Mouse (Mus musculus) heart, postnatal 0 days (tissue): ENCODE results near the gene Serpinf1. TPM values are rescaled to one million over a fixed set of nuclear protein-coding genes. Genes with fewer than 3 reads are reported as not detected.
A peak's percentile ranks its signal among the peaks of the same experiment; 100 is the strongest.

Experiments used
- ATAC-seq: fragments of 200-750 bp; cut with Nextera tagmentation; 2 replicates; pipeline ENCODE4 v1.8.0; 2017; ENCODE audit warnings: low read depth, moderate number of reproducible peaks, moderate library complexity; ENCODE audit not compliant: insufficient read depth
- DNase-seq: peaks from one replicate; pipeline ENCODE4 v3.0.0-alpha.2; 2016; ENCODE audit warnings: low spot score
- H3K27ac ChIP-seq: fragments of 300-500 bp; sonication (generic); 2 replicates; pipeline ENCODE4 v1.5.1; 2014; ENCODE audit warnings: low read depth, mild to moderate bottlenecking
- H3K27me3 ChIP-seq: fragments of 300-500 bp; sonication (generic); 2 replicates; pipeline ENCODE4 v1.6.1; 2014; ENCODE audit warnings: low read length, mixed read lengths; ENCODE audit not compliant: control insufficient read depth, insufficient read depth
- H3K36me3 ChIP-seq: fragments of 300-500 bp; sonication (generic); replicated peaks from 2 replicates; pipeline ENCODE4 v1.6.1; 2014; ENCODE audit warnings: low read length, mixed read lengths; ENCODE audit not compliant: control insufficient read depth, insufficient read depth
- H3K4me1 ChIP-seq: fragments of 300-500 bp; sonication (generic); 2 replicates; pipeline ENCODE4 v1.6.1; 2014; ENCODE audit warnings: antibody characterized with exemption; ENCODE audit not compliant: control insufficient read depth, insufficient read depth
- H3K4me2 ChIP-seq: fragments of 300-500 bp; sonication (generic); 2 replicates; pipeline ENCODE4 v1.6.1; 2014; ENCODE audit warnings: low read depth, mild to moderate bottlenecking, low read length, moderate library complexity
- H3K4me3 ChIP-seq: fragments of 300-500 bp; sonication (generic); 2 replicates; pipeline ENCODE4 v1.5.1; 2014; ENCODE audit warnings: low read depth, low read length
- H3K9ac ChIP-seq: fragments of 300-500 bp; sonication (generic); replicated peaks from 2 replicates; pipeline ENCODE4 v1.6.1; 2014; ENCODE audit warnings: low read depth, low read length, mixed read lengths
- H3K9me3 ChIP-seq: fragments of 300-500 bp; sonication (generic); replicated peaks from 2 replicates; pipeline ENCODE4 v1.6.1; 2016; ENCODE audit warnings: low read length; ENCODE audit not compliant: control insufficient read depth
- CTCF ChIP-seq: IDR thresholded peaks from 2 replicates; pipeline ENCODE4 v1.5.1; 2016; ENCODE audit warnings: antibody characterized with exemption, control low read depth, low read depth
- EP300 ChIP-seq: IDR thresholded peaks from 2 replicates; pipeline ENCODE4 v1.6.1; 2016; ENCODE audit warnings: antibody characterized with exemption, low read depth
- WGBS: fragments of 180-500 bp; shearing (Covaris S2); extraction: QIAGEN DNeasy Blood & Tissue Kit; methylation state at CpG from one replicate; pipeline ENCODE4 v1.1.7; 2014; 5-methylcytosine and 5-hydroxymethylcytosine counted together
- polyA plus RNA-seq: library from polyadenylated mRNA; unstranded; fragments of >200 nt; fragmentation: Nextera tagmentation; extraction: Ambion mirVana; gene quantifications from 2 replicates; pipeline ENCODE4 v1.2.1, GENCODE M21; 2015
- total RNA-seq: library from RNA; depleted of rRNA; stranded (reverse); fragments of >200 nt; gene quantifications from 2 replicates; pipeline ENCODE4 v1.2.3, GENCODE M21; 2014; ENCODE audit warnings: low replicate concordance

Gene Serpinf1
- total and polyA plus RNA-seq, 2 experiments from 2014 or later = 20.4 to 112 TPM

DNA sequence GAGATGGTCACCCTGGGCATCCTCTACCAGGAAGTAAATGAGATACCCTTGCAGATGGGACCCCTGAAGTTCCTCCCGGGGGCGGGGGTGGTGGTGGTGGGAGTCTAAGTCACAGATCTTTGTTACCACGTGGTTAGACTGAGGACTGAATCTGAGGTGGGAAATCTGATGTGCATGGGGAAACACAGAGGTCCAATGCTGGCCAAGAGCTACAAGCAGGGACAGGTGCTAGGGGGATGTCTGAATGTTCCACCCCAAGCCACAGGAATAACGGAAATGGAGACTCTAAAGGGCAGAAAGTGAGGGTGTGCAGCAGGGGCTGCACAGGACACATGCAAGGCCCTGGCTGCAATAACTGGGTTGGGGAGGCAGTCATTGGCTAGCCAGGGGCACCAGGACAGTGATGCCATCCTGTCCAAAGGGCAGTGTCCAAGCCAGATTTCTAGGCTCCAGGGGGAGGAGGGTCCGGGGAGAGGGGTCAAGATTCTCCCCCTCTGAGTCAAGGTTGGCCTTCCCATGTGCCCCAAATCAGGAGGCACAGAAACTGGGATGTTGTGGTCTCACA is 1.6 kb downstream of the Serpinf1 start:
- 58% methylated on average over 5 of the region's 5 CpGs for WGBS
- H3K36me3 ChIP-seq = no peaks in the 10 kb centered on the region
- no peaks in the 10 kb centered on the region for H3K9me3 ChIP-seq
- H3K27ac ChIP-seq = no peak overlapping the region
- 0 out of 2 replicates have a peak overlapping the region, but pooled peaks have one; percentile 24 for H3K4me2 ChIP-seq
- H3K4me1 ChIP-seq = no peaks in the 10 kb centered on the region
- TF ChIP-seq CTCF (no peak), EP300 (no peak)
- ATAC-seq = no peak
- no peak overlapping the region for H3K9ac ChIP-seq
- no peak overlapping the region for H3K4me3 ChIP-seq
- no peak for DNase-seq
- H3K27me3 ChIP-seq = no peaks in the 10 kb centered on the region

DNA sequence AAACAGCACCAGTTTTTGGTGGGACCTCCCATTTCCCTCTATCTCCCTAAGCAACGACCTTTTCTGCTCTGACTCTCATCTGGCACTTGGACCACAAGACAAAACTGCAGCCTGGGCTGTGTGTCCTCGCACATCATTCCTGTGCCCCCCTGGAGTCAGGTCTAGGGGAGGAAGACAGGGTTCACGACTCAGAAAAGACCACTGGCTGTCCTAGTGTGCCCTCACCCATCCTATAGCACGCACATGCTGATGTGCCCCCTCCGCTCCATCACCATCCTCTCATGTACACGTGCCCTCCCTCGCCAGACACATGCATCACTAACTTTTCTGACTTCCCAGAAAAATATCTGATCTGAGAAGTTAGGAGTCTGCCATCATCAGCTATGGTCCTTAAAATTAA is 2.5 kb downstream of the Serpinf1 start:
- WGBS = 79% methylated on average over 7 of the region's 7 CpGs
- TF ChIP-seq EP300 (no peak), CTCF (no peak)
- H3K9ac ChIP-seq = no peak overlapping the region
- no peak for DNase-seq
- no peak for ATAC-seq
- H3K27ac ChIP-seq = no peak overlapping the region
- no peaks in the 10 kb centered on the region for H3K4me1 ChIP-seq
- H3K9me3 ChIP-seq = no peaks in the 10 kb centered on the region
- no peak overlapping the region for H3K4me3 ChIP-seq
- H3K27me3 ChIP-seq = no peaks in the 10 kb centered on the region
- no peak overlapping the region for H3K4me2 ChIP-seq
- H3K36me3 ChIP-seq = no peaks in the 10 kb centered on the region

GRCm38 (mm10) chr11:75415994-75416393 is 6.5 kb downstream of the Serpinf1 start:
- H3K4me2 ChIP-seq = no peak overlapping the region
- no peak overlapping the region for H3K4me3 ChIP-seq
- TF ChIP-seq CTCF (no peak), EP300 (no peak)
- no peaks in the 10 kb centered on the region for H3K4me1 ChIP-seq
- DNase-seq (no peak), ATAC-seq (no peak)
- H3K27ac ChIP-seq = no peak overlapping the region
- no peaks in the 10 kb centered on the region for H3K27me3 ChIP-seq
- H3K36me3 ChIP-seq = no peaks in the 10 kb centered on the region
- WGBS = 68% methylated on average over 13 of the region's 13 CpGs
- no peak overlapping the region for H3K9ac ChIP-seq
- no peaks in the 10 kb centered on the region for H3K9me3 ChIP-seq

DNA sequence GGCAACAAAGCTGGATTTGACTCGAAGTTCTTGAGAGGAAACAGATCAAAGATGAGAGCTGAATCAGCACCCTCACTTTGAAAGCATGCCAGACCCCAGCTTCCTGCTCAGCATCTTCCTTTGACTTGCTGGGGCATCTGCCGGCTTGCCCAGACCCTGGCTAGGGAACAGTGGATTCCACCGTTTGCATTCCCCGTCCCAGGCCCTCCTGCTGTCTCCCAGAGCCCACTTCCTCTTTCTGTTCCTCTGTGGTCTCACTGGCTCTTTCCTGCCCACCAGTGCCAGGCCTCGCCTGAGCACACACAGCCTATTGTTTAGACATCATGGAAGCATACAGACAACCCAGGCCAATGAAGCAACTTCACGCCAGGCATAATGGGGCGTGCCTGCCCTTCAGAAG is 7.4 kb downstream of the Serpinf1 start:
- H3K4me3 ChIP-seq = no peak overlapping the region
- H3K27me3 ChIP-seq = no peaks in the 10 kb centered on the region
- ATAC-seq = no peak
- 43% methylated on average over 7 of the region's 7 CpGs for WGBS
- H3K4me2 ChIP-seq = no peak overlapping the region
- H3K4me1 ChIP-seq = no peaks in the 10 kb centered on the region
- DNase-seq = no peak
- H3K9me3 ChIP-seq = no peaks in the 10 kb centered on the region
- no peak overlapping the region for H3K9ac ChIP-seq
- H3K36me3 ChIP-seq = no peaks in the 10 kb centered on the region
- no peak overlapping the region for H3K27ac ChIP-seq
- no peak for TF ChIP-seq CTCF
- TF ChIP-seq EP300 = no peak

- no peaks in the 10 kb centered on the region for H3K36me3 ChIP-seq
- no peak for DNase-seq
- TF ChIP-seq CTCF (no peak), EP300 (no peak)
- no peak for ATAC-seq
- no peak overlapping the region for H3K27ac ChIP-seq
- 84% methylated on average over 7 of the region's 7 CpGs for WGBS
- no peak overlapping the region for H3K9ac ChIP-seq
- H3K4me3 ChIP-seq = no peak overlapping the region
- no peaks in the 10 kb centered on the region for H3K4me1 ChIP-seq
- no peaks in the 10 kb centered on the region for H3K27me3 ChIP-seq
- H3K4me2 ChIP-seq = no peak overlapping the region
- H3K9me3 ChIP-seq = no peaks in the 10 kb centered on the region
Measured at GRCm38 (mm10) chr11:75410591-75410990, 11.9 kb downstream of the Serpinf1 start.
